Mouse (Mus musculus) cerebellum, postnatal 14 days (tissue): ENCODE measurements around the gene Mrpl43.

Source experiments
- DNase-seq, 2 experiments: peaks; one replicate each; pipeline ENCODE4 v3.0.0; 2021; ENCODE audit warnings: mixed read lengths in 2 of 2

Gene Mrpl43

GRCm38 (mm10) chr19:44968329-44968728 is 37.9 kb downstream of the Mrpl43 start:
- no peak for DNase-seq

- DNase-seq = no peak
Observed at GRCm38 (mm10) chr19:44965978-44966377, 40.3 kb downstream of the Mrpl43 start.

GRCm38 (mm10) chr19:44959633-44960032 is 46.6 kb downstream of the Mrpl43 start:
- DNase-seq = no peak
